Mouse (Mus musculus): ENCODE data around the gene Mcrip2. TPM values are rescaled to one million over a fixed set of nuclear protein-coding genes. Genes with fewer than 3 reads are reported as not detected.
"Not testable (repeated sequence)": the region's sequence is repeated elsewhere in the genome, so short reads cannot be mapped to it uniquely, and the experiment has no call there.

Gene Mcrip2
- polyA plus RNA-seq, 1 experiment from 2014 or later = 52.4 TPM

DNA sequence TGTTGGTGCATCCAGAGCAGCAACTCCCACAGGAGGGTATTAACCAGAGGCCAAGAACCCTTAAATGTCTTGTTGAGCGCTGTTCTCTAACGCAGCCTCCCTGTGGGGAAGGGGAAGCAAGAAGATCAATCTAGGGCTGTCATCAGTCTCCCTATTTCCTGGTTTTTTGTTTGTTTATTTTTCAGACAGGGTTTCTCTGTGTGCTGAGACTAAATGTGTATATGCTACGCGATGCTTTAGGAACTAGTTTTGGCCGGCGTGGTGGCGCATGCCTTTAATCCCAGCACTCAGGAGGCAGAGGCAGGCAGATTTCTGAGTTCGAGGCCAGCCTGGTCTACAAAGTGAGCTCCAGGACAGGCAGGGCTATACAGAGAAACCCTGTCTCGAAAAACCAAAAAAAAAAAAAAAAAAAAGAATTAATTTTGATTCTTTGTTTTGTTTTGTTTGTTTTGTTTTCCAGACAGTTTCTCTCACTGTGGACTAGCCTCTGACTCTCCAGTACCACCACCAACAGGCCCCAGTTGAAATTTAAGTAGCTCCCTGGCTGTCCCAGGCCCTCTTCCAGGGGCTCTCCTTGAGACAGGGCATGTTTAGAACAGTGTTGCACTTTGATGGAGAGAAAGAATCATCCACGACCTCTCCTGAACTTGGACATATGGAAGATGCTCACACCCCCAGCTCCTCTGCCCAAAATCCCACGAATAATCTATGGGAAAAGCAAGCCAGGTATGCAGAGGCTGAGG lies 5.0 kb upstream of the Mcrip2 start:
- TF ChIP-seq EP300 (optimal IDR thresholded peaks at IDR 0.05) = no peak
- TF ChIP-seq CTCF (IDR thresholded peaks at IDR 0.05; ENCODE audit: low read depth) = no peak
- no peak overlapping the region for H3K9ac ChIP-seq (ENCODE audit: low read length)
- no peak overlapping the region for H3K4me3 ChIP-seq (ENCODE audit: low read depth, low read length)
- H3K4me2 ChIP-seq (replicated peaks; ENCODE audit: low read depth) = peak overlapping the region; percentile 90; the same call in 1 of the 2 replicates
- ATAC-seq (ENCODE audit: low FRiP score, low TSS enrichment) (no peak), DNase-seq (ENCODE audit: low spot score) (no peak)
- H3K4me1 ChIP-seq (replicated peaks; ENCODE audit: control insufficient read depth, insufficient read depth) = peaks cover 8% of the 10 kb centered on the region; the same call in 1 of the 2 replicates
- no peaks in the 10 kb centered on the region for H3K27me3 ChIP-seq (ENCODE audit: control insufficient read depth, insufficient read depth, low read length)
- H3K27ac ChIP-seq (replicated peaks) = no peak overlapping the region
- 0 out of 2 replicates have a peak, but pooled peaks cover 4% of the 10 kb centered on the region for H3K36me3 ChIP-seq (ENCODE audit: control insufficient read depth, insufficient read depth, low read length)
- 74% methylated on average over 11 of the region's 11 CpGs for WGBS
- no peaks in the 10 kb centered on the region for H3K9me3 ChIP-seq (ENCODE audit: control insufficient read depth, low read length)

DNA sequence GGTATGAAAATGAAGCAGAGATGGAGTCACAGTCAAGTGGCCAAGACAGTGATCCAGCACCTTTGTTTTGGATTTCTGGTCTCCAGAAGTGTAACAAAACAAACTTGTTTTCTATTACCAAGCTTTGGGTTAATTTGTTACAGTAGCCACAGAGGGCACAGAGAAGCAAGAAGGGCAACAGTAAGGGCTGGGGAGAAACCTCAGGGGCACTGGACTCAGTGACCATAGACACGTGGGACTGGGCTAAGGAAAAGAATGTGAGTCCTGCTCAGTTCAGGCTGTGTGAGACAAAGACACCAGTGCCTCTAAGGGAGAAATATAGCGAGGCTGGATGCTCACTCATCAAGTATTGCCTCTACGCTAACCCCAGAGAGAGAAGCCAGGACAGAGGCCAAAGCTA lies 4.1 kb upstream of the Mcrip2 start:
- TF ChIP-seq EP300 (optimal IDR thresholded peaks at IDR 0.05) (no peak), CTCF (IDR thresholded peaks at IDR 0.05; ENCODE audit: low read depth) (no peak)
- Histone ChIP-seq H3K36me3 (ENCODE audit: control insufficient read depth, insufficient read depth, low read length) (no peaks in the 10 kb centered on the region), H3K4me3 (ENCODE audit: low read depth, low read length) (no peak overlapping the region), H3K4me2 (replicated peaks; ENCODE audit: low read depth) (no peak overlapping the region), H3K4me1 (replicated peaks; ENCODE audit: control insufficient read depth, insufficient read depth) (peaks cover 12% of the 10 kb centered on the region), H3K9ac (ENCODE audit: low read length) (no peak overlapping the region), H3K27ac (replicated peaks) (no peak overlapping the region), H3K27me3 (ENCODE audit: control insufficient read depth, insufficient read depth, low read length) (no peaks in the 10 kb centered on the region), H3K9me3 (ENCODE audit: control insufficient read depth, low read length) (no peaks in the 10 kb centered on the region)
- DNase-seq (ENCODE audit: low spot score) = no peak
- ATAC-seq (ENCODE audit: low FRiP score, low TSS enrichment) = no peak
- 87% methylated on average over 3 of the region's 3 CpGs for WGBS

DNA sequence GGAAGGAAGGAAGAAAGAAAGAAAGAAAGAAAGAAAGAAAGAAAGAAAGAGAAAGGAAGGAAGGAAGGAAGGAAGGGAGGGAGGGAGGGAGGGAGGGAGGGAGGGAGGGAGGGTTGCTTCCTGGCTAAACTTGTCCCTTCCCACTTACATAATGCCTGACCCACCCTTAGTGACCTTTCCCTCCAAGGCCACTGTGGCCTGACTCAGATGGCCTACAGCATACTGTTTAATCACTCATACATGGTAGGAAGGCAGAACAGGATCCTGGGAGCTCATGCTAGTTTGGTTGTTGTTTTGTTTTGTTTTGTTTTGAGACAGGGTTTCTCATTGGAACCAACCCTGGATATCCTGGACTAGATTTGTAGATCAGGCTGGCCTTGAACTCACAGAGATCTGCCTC lies 3.0 kb upstream of the Mcrip2 start:
- not testable (repeated sequence) for H3K27me3 ChIP-seq (ENCODE audit: control insufficient read depth, insufficient read depth, low read length); H3K9me3 ChIP-seq (ENCODE audit: control insufficient read depth, low read length); ATAC-seq (ENCODE audit: low FRiP score, low TSS enrichment); H3K27ac ChIP-seq (replicated peaks); DNase-seq (ENCODE audit: low spot score); H3K9ac ChIP-seq (ENCODE audit: low read length); H3K36me3 ChIP-seq (ENCODE audit: control insufficient read depth, insufficient read depth, low read length); H3K4me2 ChIP-seq (replicated peaks; ENCODE audit: low read depth); H3K4me3 ChIP-seq (ENCODE audit: low read depth, low read length)
- peaks cover 13% of the 10 kb centered on the region for H3K4me1 ChIP-seq (replicated peaks; ENCODE audit: control insufficient read depth, insufficient read depth)

- H3K4me2 ChIP-seq (replicated peaks; ENCODE audit: low read depth) = no peak overlapping the region
- no peak for TF ChIP-seq EP300 (optimal IDR thresholded peaks at IDR 0.05)
- TF ChIP-seq CTCF (IDR thresholded peaks at IDR 0.05; ENCODE audit: low read depth) = no peak
These were observed 1.4 kb upstream of the Mcrip2 start for GRCm38 (mm10) chr17:25869954-25870353.

GRCm38 (mm10) chr17:25869498-25869897 lies 934 bp upstream of the Mcrip2 start:
- 83% methylated on average over 8 of the region's 8 CpGs for WGBS
- no peak for DNase-seq (ENCODE audit: low spot score)
- H3K27ac ChIP-seq (replicated peaks) = no peak overlapping the region
- H3K4me2 ChIP-seq (replicated peaks; ENCODE audit: low read depth) = no peak overlapping the region
- TF ChIP-seq CTCF (IDR thresholded peaks at IDR 0.05; ENCODE audit: low read depth) (no peak), EP300 (optimal IDR thresholded peaks at IDR 0.05) (no peak)
- peaks cover 10% of the 10 kb centered on the region; the same call in 1 of the 2 replicates for H3K4me1 ChIP-seq (replicated peaks; ENCODE audit: control insufficient read depth, insufficient read depth)
- no peaks in the 10 kb centered on the region for H3K9me3 ChIP-seq (ENCODE audit: control insufficient read depth, low read length)
- no peaks in the 10 kb centered on the region for H3K36me3 ChIP-seq (ENCODE audit: control insufficient read depth, insufficient read depth, low read length)
- no peaks in the 10 kb centered on the region for H3K27me3 ChIP-seq (ENCODE audit: control insufficient read depth, insufficient read depth, low read length)
- ATAC-seq (ENCODE audit: low FRiP score, low TSS enrichment) = no peak
- H3K4me3 ChIP-seq (ENCODE audit: low read depth, low read length) = no peak overlapping the region
- no peak overlapping the region for H3K9ac ChIP-seq (ENCODE audit: low read length)

More at GRCm38 (mm10) chr17:25869954-25870353, 1.4 kb upstream of the Mcrip2 start:
- Histone ChIP-seq H3K36me3 (ENCODE audit: control insufficient read depth, insufficient read depth, low read length) (no peaks in the 10 kb centered on the region), H3K27ac (replicated peaks) (no peak overlapping the region), H3K9me3 (ENCODE audit: control insufficient read depth, low read length) (no peaks in the 10 kb centered on the region), H3K27me3 (ENCODE audit: control insufficient read depth, insufficient read depth, low read length) (no peaks in the 10 kb centered on the region), H3K4me3 (ENCODE audit: low read depth, low read length) (no peak overlapping the region), H3K9ac (ENCODE audit: low read length) (no peak overlapping the region), H3K4me1 (replicated peaks; ENCODE audit: control insufficient read depth, insufficient read depth) (peaks cover 10% of the 10 kb centered on the region; the same call in 1 of the 2 replicates)
- WGBS = 89% methylated on average over 2 of the region's 2 CpGs
- no peak for ATAC-seq (ENCODE audit: low FRiP score, low TSS enrichment)
- no peak for DNase-seq (ENCODE audit: low spot score)

DNA sequence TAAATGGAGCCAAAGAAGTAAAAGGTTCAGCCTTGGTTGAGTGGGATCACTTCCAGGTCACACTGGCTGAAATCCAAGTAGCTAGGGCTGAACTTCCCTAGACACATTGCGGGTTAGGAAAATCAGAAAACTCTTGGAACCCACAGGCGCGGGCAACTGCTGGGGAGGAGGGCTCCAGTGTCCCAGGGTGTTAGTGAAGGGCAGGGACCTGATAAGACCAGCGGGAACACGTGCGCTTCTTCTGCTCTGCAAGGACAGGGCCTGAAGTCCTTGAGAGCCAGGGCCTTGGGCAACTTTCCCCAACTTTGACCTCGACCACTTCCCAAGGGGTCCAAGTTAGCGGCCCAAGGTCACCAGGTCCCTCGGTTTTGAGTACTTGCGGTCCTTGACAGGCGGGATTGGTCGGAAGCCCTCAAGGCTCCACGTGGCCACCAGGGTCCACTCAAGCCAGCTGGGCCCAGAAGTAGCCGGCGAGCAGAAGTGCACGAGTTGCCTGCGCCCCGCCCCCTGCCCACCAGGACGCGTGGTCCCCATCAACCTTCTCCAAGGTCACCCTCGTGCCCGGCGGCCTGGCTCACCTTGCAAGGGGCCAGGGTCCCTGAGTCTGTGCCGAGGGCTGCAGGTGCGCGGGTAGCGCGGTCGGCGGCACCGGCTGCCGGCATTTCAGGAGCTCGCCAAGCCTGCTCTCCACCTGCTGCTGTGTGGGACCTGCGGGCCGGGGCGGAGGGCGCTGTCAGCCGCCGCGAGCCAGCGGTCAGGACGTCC lies 546 bp downstream of the Mcrip2 start:
- H3K9me3 ChIP-seq (ENCODE audit: control insufficient read depth, low read length) = no peaks in the 10 kb centered on the region
- peaks cover 8% of the 10 kb centered on the region; the same call in 1 of the 2 replicates for H3K4me1 ChIP-seq (replicated peaks; ENCODE audit: control insufficient read depth, insufficient read depth)
- DNase-seq (ENCODE audit: low spot score) = peak; percentile 52
- peak overlapping the region; percentile 86 for H3K27ac ChIP-seq (replicated peaks)
- no peaks in the 10 kb centered on the region for H3K36me3 ChIP-seq (ENCODE audit: control insufficient read depth, insufficient read depth, low read length)
- peak; percentile 22 for ATAC-seq (ENCODE audit: low FRiP score, low TSS enrichment)
- H3K4me3 ChIP-seq (ENCODE audit: low read depth, low read length) = peak overlapping the region; percentile 74
- H3K4me2 ChIP-seq (replicated peaks; ENCODE audit: low read depth) = peak overlapping the region; percentile 100
- no peak for TF ChIP-seq EP300 (optimal IDR thresholded peaks at IDR 0.05)
- TF ChIP-seq CTCF (IDR thresholded peaks at IDR 0.05; ENCODE audit: low read depth) = no peak
- peak overlapping the region; percentile 76 for H3K9ac ChIP-seq (ENCODE audit: low read length)
- 1% methylated on average over 42 of the region's 42 CpGs for WGBS
- no peaks in the 10 kb centered on the region for H3K27me3 ChIP-seq (ENCODE audit: control insufficient read depth, insufficient read depth, low read length)
